Mouse (Mus musculus) midbrain, postnatal 0 days (tissue): ENCODE data around the gene Gm28035. TPM values are rescaled to one million over a fixed set of nuclear protein-coding genes. Genes with fewer than 3 reads are reported as not detected.

Experiments used
- ATAC-seq: fragments of 200-750 bp; cut with Nextera tagmentation; 2 replicates; pipeline ENCODE4 v1.8.0; 2017; ENCODE audit warnings: moderate number of reproducible peaks, mild to moderate bottlenecking, moderate TSS enrichment, moderate library complexity; ENCODE audit not compliant: low FRiP score
- DNase-seq: peaks from one replicate; pipeline ENCODE4 v3.0.0-alpha.2; 2015; ENCODE audit warnings: low spot score
- H3K27ac ChIP-seq: fragments of 300-500 bp; sonication (generic); 2 replicates; pipeline ENCODE4 v1.5.1; 2014; ENCODE audit warnings: low read depth, mild to moderate bottlenecking, low read length, mixed read lengths
- H3K27me3 ChIP-seq: fragments of 300-500 bp; sonication (generic); 2 replicates; pipeline ENCODE4 v1.6.1; 2014; ENCODE audit warnings: low read length, control low read depth, mixed read lengths; ENCODE audit not compliant: insufficient read depth
- H3K36me3 ChIP-seq: fragments of 300-500 bp; sonication (generic); 2 replicates; pipeline ENCODE4 v1.6.1; 2014; ENCODE audit warnings: low read length, control low read depth, mixed read lengths; ENCODE audit not compliant: insufficient read depth
- H3K4me1 ChIP-seq: fragments of 300-500 bp; sonication (generic); 2 replicates; pipeline ENCODE4 v1.6.1; 2014; ENCODE audit warnings: mild to moderate bottlenecking, control low read depth, antibody characterized with exemption, low read length, mixed read lengths; ENCODE audit not compliant: insufficient read depth
- H3K4me2 ChIP-seq: fragments of 300-500 bp; sonication (generic); 2 replicates; pipeline ENCODE4 v1.6.1; 2014; ENCODE audit warnings: low read depth, mild to moderate bottlenecking, low read length, mixed read lengths; ENCODE audit not compliant: poor library complexity, severe bottlenecking
- H3K4me3 ChIP-seq: fragments of 300-500 bp; sonication (generic); 2 replicates; pipeline ENCODE4 v1.5.1; 2014; ENCODE audit warnings: low read depth, mild to moderate bottlenecking, low read length, moderate library complexity
- H3K9ac ChIP-seq: fragments of 300-500 bp; sonication (generic); replicated peaks from 2 replicates; pipeline ENCODE4 v1.6.1; 2014; ENCODE audit warnings: mild to moderate bottlenecking, low read length, moderate library complexity, mixed read lengths; ENCODE audit not compliant: poor library complexity, severe bottlenecking
- H3K9me3 ChIP-seq: fragments of 300-500 bp; sonication (generic); 2 replicates; pipeline ENCODE4 v1.6.1; 2016; ENCODE audit warnings: low read length, control low read depth
- CTCF ChIP-seq: IDR thresholded peaks from 2 replicates; pipeline ENCODE4 v1.5.1; 2016; ENCODE audit warnings: antibody characterized with exemption, mild to moderate bottlenecking
- WGBS: fragments of 180-500 bp; shearing (Covaris S2); extraction: QIAGEN DNeasy Blood & Tissue Kit; methylation state at CpG from one replicate; pipeline ENCODE4 v1.1.7; 2014; 5-methylcytosine and 5-hydroxymethylcytosine counted together
- polyA plus RNA-seq: library from polyadenylated mRNA; unstranded; fragments of >200 nt; fragmentation: Nextera tagmentation; extraction: Ambion mirVana; gene quantifications from 2 replicates; pipeline ENCODE4 v1.2.1, GENCODE M21; 2015
- total RNA-seq: library from RNA; depleted of rRNA; stranded (reverse); fragments of >200 nt; gene quantifications from 2 replicates; pipeline ENCODE4 v1.2.3, GENCODE M21; 2014

Gm28035 gene
- total and polyA plus RNA-seq, 2 experiments from 2014 or later = 0.11 to 6.0 TPM

- 4% methylated on average over 18 of the region's 18 CpGs for whole genome bisulfite sequencing
- H3K4me3 ChIP-seq = peak overlapping the region; percentile 79
- TF ChIP-seq CTCF = no peak
- H3K9ac ChIP-seq = peak overlapping the region; percentile 36
- peak overlapping the region; percentile 90 for H3K27ac ChIP-seq
- peak overlapping the region; percentile 84 for H3K4me2 ChIP-seq
- peaks cover 13% of the 10 kb centered on the region for H3K36me3 ChIP-seq
- no peaks in the 10 kb centered on the region for H3K27me3 ChIP-seq
- H3K9me3 ChIP-seq = no peaks in the 10 kb centered on the region
- peaks cover 10% of the 10 kb centered on the region for H3K4me1 ChIP-seq
- ATAC-seq = no peak
- DNase-seq = no peak
These were observed 3.8 kb upstream of the Gm28035 start for GRCm38 (mm10) chr2:30236426-30237198.

GRCm38 (mm10) chr2:30237199-30237880 lies 3.0 kb upstream of the Gm28035 start, which contains the start of gene Lrrc8a:
TSS of gene Lrrc8a (plus strand) at chr2:30237715.
- peaks cover 13% of the 10 kb centered on the region for H3K36me3 ChIP-seq
- peak; percentile 54 for TF ChIP-seq CTCF

DNA sequence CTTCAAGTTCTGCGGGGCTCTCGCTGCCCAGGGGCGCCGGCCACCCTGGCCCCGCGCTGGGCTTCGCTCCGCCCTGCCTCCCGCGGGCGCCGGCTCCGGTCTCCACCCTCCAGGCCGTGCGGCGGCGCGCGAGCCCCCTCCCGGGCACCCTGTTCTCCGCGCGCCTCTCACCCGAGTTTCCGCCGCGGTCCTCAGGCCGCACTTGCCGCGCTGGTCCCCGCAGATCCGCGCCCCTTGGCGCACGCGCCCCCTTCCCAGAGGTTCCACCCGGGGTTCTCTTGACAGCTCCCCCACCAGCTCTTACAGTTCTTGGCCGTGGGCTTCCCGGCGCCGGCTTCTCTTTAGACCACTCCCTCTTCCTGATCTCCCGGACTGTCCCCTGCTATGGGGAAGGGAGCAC lies 2.5 kb upstream of the Gm28035 start:
- ATAC-seq (peak; percentile 86), DNase-seq (peak; percentile 63)
- H3K9me3 ChIP-seq = no peaks in the 10 kb centered on the region
- H3K4me1 ChIP-seq = peaks cover 10% of the 10 kb centered on the region
- TF ChIP-seq CTCF = no peak
- under 1% methylated on average over 40 of the region's 42 CpGs for WGBS
- H3K27ac ChIP-seq = peak overlapping the region; percentile 90
- peaks cover 13% of the 10 kb centered on the region for H3K36me3 ChIP-seq
- peak overlapping the region; percentile 84 for H3K4me2 ChIP-seq
- H3K9ac ChIP-seq = peak overlapping the region; percentile 86
- peak overlapping the region; percentile 79 for H3K4me3 ChIP-seq
- no peaks in the 10 kb centered on the region for H3K27me3 ChIP-seq

More at GRCm38 (mm10) chr2:30237199-30237880, 3.0 kb upstream of the Gm28035 start, which contains the start of gene Lrrc8a:
- WGBS = under 1% methylated on average over 55 of the region's 67 CpGs
- H3K9ac ChIP-seq = peak within 1 kb of the TSS; percentile 86
- no peaks in the 10 kb centered on the region for H3K27me3 ChIP-seq
- ATAC-seq (peak; percentile 96), DNase-seq (peak; percentile 98)
- H3K4me2 ChIP-seq = peak within 1 kb of the TSS; percentile 84
- H3K27ac ChIP-seq = peak within 1 kb of the TSS; percentile 90
- peak within 1 kb of the TSS; percentile 79 for H3K4me3 ChIP-seq
- H3K4me1 ChIP-seq = peaks cover 10% of the 10 kb centered on the region
- no peaks in the 10 kb centered on the region for H3K9me3 ChIP-seq

GRCm38 (mm10) chr2:30238906-30239465 lies 1.4 kb upstream of the Gm28035 start:
- Histone ChIP-seq H3K9ac (peak overlapping the region; percentile 86), H3K27me3 (no peaks in the 10 kb centered on the region), H3K4me1 (peaks cover 10% of the 10 kb centered on the region), H3K9me3 (no peaks in the 10 kb centered on the region), H3K27ac (no peak overlapping the region), H3K36me3 (peaks cover 20% of the 10 kb centered on the region), H3K4me2 (peak overlapping the region; percentile 84), H3K4me3 (peak overlapping the region; percentile 79)
- no peak for ATAC-seq
- TF ChIP-seq CTCF = no peak
- WGBS = 82% methylated on average over 3 of the region's 3 CpGs
- no peak for DNase-seq

DNA sequence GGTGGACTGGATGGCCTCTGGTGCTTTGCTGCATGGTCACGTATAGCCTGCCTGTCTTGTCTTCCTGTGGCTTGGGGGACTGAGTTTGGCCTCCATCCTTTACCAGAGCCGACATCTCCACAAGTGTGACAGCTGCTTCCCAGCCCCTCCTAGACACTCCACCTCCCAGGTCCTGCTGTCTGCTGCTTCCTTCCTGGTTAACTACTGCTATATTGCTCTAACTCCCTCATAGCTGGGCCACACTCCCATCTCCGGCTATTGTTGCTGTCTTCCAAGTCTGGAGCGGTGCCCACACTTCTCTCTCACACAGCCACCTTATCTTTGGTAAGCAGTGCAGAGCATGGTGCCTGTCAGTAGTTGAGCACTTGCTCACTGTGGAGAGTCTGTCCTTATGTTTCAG lies 590 bp upstream of the Gm28035 start:
- Histone ChIP-seq H3K9me3 (no peaks in the 10 kb centered on the region), H3K27me3 (no peaks in the 10 kb centered on the region), H3K9ac (0 out of 2 replicates have a peak overlapping the region, but pooled peaks have one; percentile 86), H3K4me1 (peaks cover 10% of the 10 kb centered on the region), H3K36me3 (peaks cover 20% of the 10 kb centered on the region), H3K4me2 (no peak overlapping the region), H3K27ac (no peak overlapping the region), H3K4me3 (no peak overlapping the region)
- WGBS = 89% methylated on average over 4 of the region's 4 CpGs
- DNase-seq = no peak
- ATAC-seq = no peak
- TF ChIP-seq CTCF = no peak
